In the genomic region with DNA sequence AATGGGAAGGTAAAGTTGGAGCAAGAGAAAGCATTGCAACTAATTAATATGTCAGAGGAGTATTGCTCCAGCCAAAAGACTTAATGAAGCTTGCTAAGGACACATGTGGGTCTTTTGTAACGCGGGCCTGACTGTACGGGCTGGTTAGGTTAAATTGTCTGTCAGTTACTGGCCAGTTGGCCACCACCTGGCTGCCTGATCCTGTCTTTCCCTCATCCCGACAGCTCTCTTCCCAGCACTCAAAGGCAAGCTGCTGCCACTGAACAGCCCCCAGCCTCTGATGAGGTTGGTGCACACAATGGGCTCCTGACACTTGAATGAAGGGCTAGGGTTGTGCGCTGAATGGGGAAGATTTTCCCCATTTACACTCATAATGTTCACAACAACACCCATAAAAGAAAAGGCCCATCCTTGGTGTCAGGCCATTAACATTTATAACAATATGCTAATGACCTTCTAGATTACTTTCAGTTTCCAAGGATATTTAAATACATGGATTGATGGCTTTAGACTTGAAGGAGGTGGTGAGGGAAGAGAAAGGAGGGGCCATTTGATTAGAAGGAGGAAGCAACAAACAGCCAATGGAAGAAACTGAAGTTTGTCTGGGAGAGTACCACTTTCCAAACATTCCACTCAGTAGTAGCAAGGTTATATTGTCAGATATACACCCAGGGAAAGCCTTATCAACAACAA, we compare ENCODE assay signal across 16 mouse cellular contexts. TPM values are rescaled to one million over a fixed set of nuclear protein-coding genes. Genes with fewer than 3 reads are reported as not detected.
A peak's percentile ranks its signal among the peaks of the same experiment; 100 is the strongest.
DNase-seq lines count a peak whose midpoint lies in the region; ATAC-seq and TF ChIP-seq lines count a peak whose summit lies in the region.
"Had no signal": no experiment of that assay in that cellular context is flagged by ENCODE, and none has a peak within 500 bp of the region (broad histone marks: within the 10 kb centered on the region; RNA-seq: fewer than 3 reads in every experiment).

No protein-coding gene starts in this region.

- H3K4me1 ChIP-seq in ES-Bruce4 (ENCODE audit: control insufficient read depth, insufficient read depth, low read length) = peaks cover 3% of the 10 kb centered on the region
- peaks cover 5% of the 10 kb centered on the region; the same call in 1 of the 2 replicates for H3K4me1 ChIP-seq in forebrain, postnatal 0 days (ENCODE audit: insufficient read depth)
- H3K4me1 ChIP-seq in midbrain, embryonic 13.5 days (replicated peaks) = peaks cover 12% of the 10 kb centered on the region
- H3K4me1 ChIP-seq: megakaryocyte, embryonic 14.5 days; stomach, embryonic 15.5 days had no signal

- peak; percentile 71 for DNase-seq in embryo, embryonic 11 days
- DNase-seq in forebrain, postnatal 0 days = peak; percentile 36
- no peak for DNase-seq in spleen, postnatal 36 days (ENCODE audit: low spot score in 2 of 2)
- no peak for DNase-seq in T-cell, adult 2 months (ENCODE audit: low spot score)
- no peak for DNase-seq in left cerebral cortex, postnatal 36 days (ENCODE audit: low spot score in 2 of 2)
- DNase-seq in lung, postnatal 14 days = no peak
- DNase-seq: adrenal gland, postnatal 25 days; heart, adult 18-20 months; kidney, postnatal 36 days; thymus, postnatal 36 days had no signal

- no peaks in the 10 kb centered on the region for H3K27me3 ChIP-seq in ES-Bruce4 (ENCODE audit: control insufficient read depth, insufficient read depth, low read length, poor library complexity, severe bottlenecking)
- H3K27me3 ChIP-seq in forebrain, postnatal 0 days (ENCODE audit: insufficient read depth, low read length) = no peaks in the 10 kb centered on the region
- H3K27me3 ChIP-seq in midbrain, embryonic 13.5 days = no peaks in the 10 kb centered on the region
- H3K27me3 ChIP-seq: megakaryocyte, embryonic 14.5 days; stomach, embryonic 15.5 days had no signal

- no peaks in the 10 kb centered on the region for H3K36me3 ChIP-seq in ES-Bruce4 (ENCODE audit: control insufficient read depth, insufficient read depth, low read length, poor library complexity, severe bottlenecking)
- no peaks in the 10 kb centered on the region for H3K36me3 ChIP-seq in forebrain, postnatal 0 days (ENCODE audit: insufficient read depth)
- H3K36me3 ChIP-seq in midbrain, embryonic 13.5 days = no peaks in the 10 kb centered on the region
- H3K36me3 ChIP-seq: stomach, embryonic 15.5 days had no signal

- H3K9ac ChIP-seq in ES-Bruce4 (ENCODE audit: low read depth, poor library complexity, severe bottlenecking) = no peak overlapping the region
- H3K9ac ChIP-seq in forebrain, postnatal 0 days = no peak overlapping the region
- no peak overlapping the region for H3K9ac ChIP-seq in midbrain, embryonic 13.5 days (replicated peaks)
- H3K9ac ChIP-seq: stomach, embryonic 15.5 days had no signal

- no peak for TF ChIP-seq POLR2A in ES-Bruce4 (IDR thresholded peaks at IDR 0.05; ENCODE audit: insufficient read depth, low read length)

- no peak overlapping the region for H3K27ac ChIP-seq in ES-Bruce4 (ENCODE audit: insufficient read depth, low read length)
- no peak overlapping the region for H3K27ac ChIP-seq in forebrain, postnatal 0 days (ENCODE audit: low read depth, low read length)
- peak overlapping the region; percentile 2; the same call in 1 of the 2 replicates for H3K27ac ChIP-seq in midbrain, embryonic 13.5 days
- H3K27ac ChIP-seq: stomach, embryonic 15.5 days had no signal

- H3K4me3 ChIP-seq in ES-Bruce4 (ENCODE audit: low read depth, low read length) = no peak overlapping the region
- no peak overlapping the region for H3K4me3 ChIP-seq in forebrain, postnatal 0 days (ENCODE audit: low read depth, low read length)
- no peak overlapping the region for H3K4me3 ChIP-seq in midbrain, embryonic 13.5 days (replicated peaks)
- H3K4me3 ChIP-seq: megakaryocyte, embryonic 14.5 days; stomach, embryonic 15.5 days had no signal

- ATAC-seq in forebrain, postnatal 0 days = peak; percentile 84; the same call in 1 of the 2 replicates
- ATAC-seq in midbrain, embryonic 13.5 days = peak; percentile 98
- ATAC-seq: Patski had no signal

- WGBS in forebrain, postnatal 0 days = 16% methylated on average over 5 of the region's 5 CpGs
- 11% methylated on average over 5 of the region's 5 CpGs for WGBS in midbrain, embryonic 13.5 days

- H3K4me2 ChIP-seq in forebrain, postnatal 0 days (ENCODE audit: low read depth) = no peak overlapping the region
- H3K4me2 ChIP-seq in midbrain, embryonic 13.5 days (replicated peaks) = peak overlapping the region; percentile 11; the same call in 1 of the 2 replicates
- H3K4me2 ChIP-seq: stomach, embryonic 15.5 days had no signal

- no peak for TF ChIP-seq CTCF in ES-Bruce4 (IDR thresholded peaks at IDR 0.05; ENCODE audit: low read depth, low read length)
- TF ChIP-seq CTCF in forebrain, postnatal 0 days (IDR thresholded peaks at IDR 0.05; ENCODE audit: low read depth) = no peak

- intact Hi-C loops in left cerebral cortex, postnatal 36 days (cut with DNase I) = no loop called here

- no peaks in the 10 kb centered on the region for H3K9me3 ChIP-seq in ES-Bruce4 (replicated peaks; ENCODE audit: control insufficient read depth, insufficient read depth, low read length, poor library complexity, severe bottlenecking)
- no peaks in the 10 kb centered on the region for H3K9me3 ChIP-seq in forebrain, postnatal 0 days (ENCODE audit: low read length)
- H3K9me3 ChIP-seq in midbrain, embryonic 13.5 days = no peaks in the 10 kb centered on the region
- H3K9me3 ChIP-seq: megakaryocyte, embryonic 14.5 days; stomach, embryonic 15.5 days had no signal

- TF ChIP-seq EP300 in ES-Bruce4 (IDR thresholded peaks at IDR 0.05; ENCODE audit: insufficient read depth, low read depth, low read length) = 0 out of 2 replicates have a peak, but pooled peaks have one; percentile 36

RNA-seq across cellular contexts. Expression of a gene that starts 57.4 kb away (rescaled TPM):
- 0.40 TPM in 1 of 2 replicates, not detected in the other for polyA plus RNA-seq in ES-Bruce4 (2011; ENCODE audit: insufficient read depth, insufficient read length, low read depth, missing spikeins)
- total RNA-seq in forebrain, postnatal 0 days (2014; rRNA removed) = 47.1 and 48.3 TPM in 2 replicates
- polyA plus RNA-seq in forebrain, postnatal 0 days (2015; fragmentation: Nextera tagmentation; extraction: Ambion mirVana) = 18.9 and 25.4 TPM in 2 replicates
- 28.5 and 35.0 TPM in 2 replicates for polyA plus RNA-seq in midbrain, embryonic 13.5 days (2015; fragmentation: Nextera tagmentation; extraction: Ambion mirVana)
- 10 to 100 TPM; 11.7 to 14.6 TPM for total RNA-seq in left cerebral cortex, postnatal 36 days (2021)
- total RNA-seq: hematopoietic stem cell, adult 5-6 weeks had no signal
- polyA plus RNA-seq: Patski had no signal

Comparison
In these comparisons a context has a peak if more than half of its experiments do, and no peak if none do; other contexts are left out.
1. DNase-seq: peak in embryo, embryonic 11 days (single experiment) and forebrain, postnatal 0 days (single experiment); none in spleen, postnatal 36 days (0 of 2), T-cell, adult 2 months (single experiment), left cerebral cortex, postnatal 36 days (0 of 2) and lung, postnatal 14 days (single experiment).
2. RNA of a gene that starts 57.4 kb away (polyA plus RNA-seq): 28.5 to 35.0 TPM in midbrain, embryonic 13.5 days and 18.9 to 25.4 TPM in forebrain, postnatal 0 days; 0.40 TPM in ES-Bruce4; every median in the first group is over 10 times any median in the second.